Mouse (Mus musculus): ENCODE measurements around the gene Aldh6a1.

DNA sequence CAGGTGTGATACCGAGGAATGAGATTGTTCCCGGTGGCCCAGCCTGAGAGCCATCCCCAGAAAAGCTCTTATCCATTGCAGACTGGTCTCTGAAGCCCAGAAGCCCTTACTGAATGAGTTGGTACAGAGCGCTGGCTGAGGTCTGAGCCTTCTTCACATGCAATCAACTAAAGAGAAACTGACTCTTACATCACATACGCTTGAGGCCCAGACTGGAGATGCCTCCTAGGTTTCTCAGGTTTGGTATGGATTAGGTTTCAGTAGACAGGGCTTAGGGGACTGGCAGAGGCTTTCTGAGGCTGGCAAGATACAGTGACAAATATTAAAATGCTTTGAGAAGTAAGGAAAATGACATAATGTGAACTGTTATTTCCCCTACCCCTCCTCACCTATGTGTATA is 65.4 kb downstream of the Aldh6a1 start:
- TF ChIP-seq CTCF (IDR thresholded peaks at IDR 0.05; ENCODE audit: low read depth) (no peak), EP300 (optimal IDR thresholded peaks at IDR 0.05) (no peak)
